Mouse (Mus musculus) neural tube, embryonic 14.5 days (tissue): ENCODE results near the gene Hivep3. TPM values are rescaled to one million over a fixed set of nuclear protein-coding genes. Genes with fewer than 3 reads are reported as not detected.

Experiments
- ATAC-seq: fragments of 200-750 bp; cut with Nextera tagmentation; 2 replicates; pipeline ENCODE4 v1.8.0; 2017; ENCODE audit warnings: low read depth, mild to moderate bottlenecking, moderate TSS enrichment, moderate library complexity
- H3K27ac ChIP-seq: fragments of 300-500 bp; sonication (generic); 2 replicates; pipeline ENCODE4 v1.5.1; 2014; ENCODE audit warnings: low read depth, mild to moderate bottlenecking, control low read depth, low read length, moderate library complexity, mixed read lengths
- H3K27me3 ChIP-seq: fragments of 300-500 bp; sonication (generic); 2 replicates; pipeline ENCODE4 v1.6.1; 2014; ENCODE audit warnings: low read length; ENCODE audit not compliant: control insufficient read depth, insufficient read depth
- H3K36me3 ChIP-seq: fragments of 300-500 bp; sonication (generic); 2 replicates; pipeline ENCODE4 v1.6.1; 2014; ENCODE audit warnings: low read length, mixed read lengths; ENCODE audit not compliant: control insufficient read depth, insufficient read depth
- H3K4me1 ChIP-seq: fragments of 300-500 bp; sonication (generic); 2 replicates; pipeline ENCODE4 v1.6.1; 2014; ENCODE audit warnings: low read length; ENCODE audit not compliant: control insufficient read depth, insufficient read depth
- H3K4me2 ChIP-seq: fragments of 300-500 bp; sonication (generic); 2 replicates; pipeline ENCODE4 v1.6.1; 2014; ENCODE audit warnings: mild to moderate bottlenecking, low read depth, low read length, control low read depth
- H3K4me3 ChIP-seq: fragments of 300-500 bp; sonication (generic); 2 replicates; pipeline ENCODE4 v1.5.1; 2014; ENCODE audit warnings: low read depth, low read length, control low read depth, mixed read lengths
- H3K9ac ChIP-seq: fragments of 300-500 bp; sonication (generic); replicated peaks from 2 replicates; pipeline ENCODE4 v1.6.1; 2014; ENCODE audit warnings: low read depth, mild to moderate bottlenecking, control low read depth, low read length, mixed read lengths
- H3K9me3 ChIP-seq: fragments of 300-500 bp; sonication (generic); 2 replicates; pipeline ENCODE4 v1.6.1; 2016; ENCODE audit warnings: low read length; ENCODE audit not compliant: control insufficient read depth
- WGBS: fragments of 180-500 bp; shearing (Covaris S2); extraction: QIAGEN DNeasy Blood & Tissue Kit; methylation state at CpG from one replicate; pipeline ENCODE4 v1.1.7; 2014; 5-methylcytosine and 5-hydroxymethylcytosine counted together
- polyA plus RNA-seq: library from polyadenylated mRNA; unstranded; fragments of >200 nt; fragmentation: Nextera tagmentation; extraction: Ambion mirVana; gene quantifications from 2 replicates; pipeline ENCODE4 v1.2.1, GENCODE M21; 2014

Gene Hivep3
- polyA plus RNA-seq, 1 experiment from 2014 or later, result 23.9 TPM

GRCm38 (mm10) chr4:119721531-119721930 is 12.1 kb upstream of the Hivep3 start:
- no peak overlapping the region for H3K4me2 ChIP-seq
- no peak overlapping the region for H3K4me3 ChIP-seq
- no peaks in the 10 kb centered on the region for H3K9me3 ChIP-seq
- no peaks in the 10 kb centered on the region for H3K36me3 ChIP-seq
- no peaks in the 10 kb centered on the region for H3K27me3 ChIP-seq
- ATAC-seq, result no peak
- WGBS, result 82% methylated on average over 3 of the region's 3 CpGs
- H3K9ac ChIP-seq, result no peak overlapping the region
- H3K27ac ChIP-seq, result 0 out of 2 replicates have a peak overlapping the region, but pooled peaks have one; percentile 10
- H3K4me1 ChIP-seq, result no peaks in the 10 kb centered on the region

GRCm38 (mm10) chr4:119726074-119726473 is 7.5 kb upstream of the Hivep3 start:
- no peaks in the 10 kb centered on the region for H3K4me1 ChIP-seq
- no peak for ATAC-seq
- no peak overlapping the region for H3K4me2 ChIP-seq
- no peaks in the 10 kb centered on the region for H3K36me3 ChIP-seq
- H3K27me3 ChIP-seq, result no peaks in the 10 kb centered on the region
- no peaks in the 10 kb centered on the region for H3K9me3 ChIP-seq
- no peak overlapping the region for H3K4me3 ChIP-seq
- WGBS, result 63% methylated on average over 5 of the region's 5 CpGs
- H3K27ac ChIP-seq, result no peak overlapping the region
- no peak overlapping the region for H3K9ac ChIP-seq

- ATAC-seq, result no peak
- no peak overlapping the region for H3K9ac ChIP-seq
- no peaks in the 10 kb centered on the region for H3K36me3 ChIP-seq
- H3K4me2 ChIP-seq, result no peak overlapping the region
- H3K4me1 ChIP-seq, result 0 out of 2 replicates have a peak, but pooled peaks cover under 1% of the 10 kb centered on the region
- H3K4me3 ChIP-seq, result no peak overlapping the region
- no peaks in the 10 kb centered on the region for H3K9me3 ChIP-seq
- no peak overlapping the region for H3K27ac ChIP-seq
- WGBS, result 90% methylated on average over 2 of the region's 2 CpGs
- H3K27me3 ChIP-seq, result no peaks in the 10 kb centered on the region
Measured at GRCm38 (mm10) chr4:119727871-119728270, 5.7 kb upstream of the Hivep3 start.

GRCm38 (mm10) chr4:119733942-119734341 is 358 bp downstream of the Hivep3 start:
- Histone ChIP-seq H3K4me1 (0 out of 2 replicates have a peak, but pooled peaks cover 4% of the 10 kb centered on the region), H3K9me3 (no peaks in the 10 kb centered on the region), H3K9ac (peak overlapping the region; percentile 71), H3K27me3 (peaks cover 2% of the 10 kb centered on the region; the same call in 1 of the 2 replicates), H3K4me3 (peak overlapping the region; percentile 91), H3K4me2 (peak overlapping the region; percentile 93), H3K27ac (peak overlapping the region; percentile 34), H3K36me3 (no peaks in the 10 kb centered on the region)
- ATAC-seq, result no peak; the same call in 1 of the 2 replicates
- under 1% methylated on average over 44 of the region's 44 CpGs for WGBS

GRCm38 (mm10) chr4:119734352-119734751 is 768 bp downstream of the Hivep3 start:
- Histone ChIP-seq H3K36me3 (no peaks in the 10 kb centered on the region), H3K27me3 (peaks cover 2% of the 10 kb centered on the region; the same call in 1 of the 2 replicates), H3K9ac (peak overlapping the region; percentile 71), H3K27ac (no peak overlapping the region), H3K4me1 (0 out of 2 replicates have a peak, but pooled peaks cover 4% of the 10 kb centered on the region), H3K4me3 (peak overlapping the region; percentile 91), H3K9me3 (no peaks in the 10 kb centered on the region), H3K4me2 (peak overlapping the region; percentile 93)
- no peak for ATAC-seq
- 22% methylated on average over 4 of the region's 4 CpGs for WGBS

- Histone ChIP-seq H3K36me3 (no peaks in the 10 kb centered on the region), H3K4me1 (no peaks in the 10 kb centered on the region), H3K9me3 (no peaks in the 10 kb centered on the region), H3K9ac (no peak overlapping the region), H3K4me2 (no peak overlapping the region), H3K4me3 (no peak overlapping the region), H3K27me3 (peaks cover 2% of the 10 kb centered on the region; the same call in 1 of the 2 replicates), H3K27ac (no peak overlapping the region)
- ATAC-seq, result no peak
- 66% methylated on average over 4 of the region's 4 CpGs for WGBS
Measured at GRCm38 (mm10) chr4:119738641-119739040, 5.1 kb downstream of the Hivep3 start.

- H3K27me3 ChIP-seq, result no peaks in the 10 kb centered on the region
- no peak overlapping the region for H3K9ac ChIP-seq
- H3K4me1 ChIP-seq, result no peaks in the 10 kb centered on the region
- H3K4me2 ChIP-seq, result no peak overlapping the region
- H3K27ac ChIP-seq, result no peak overlapping the region
- H3K36me3 ChIP-seq, result no peaks in the 10 kb centered on the region
- no peaks in the 10 kb centered on the region for H3K9me3 ChIP-seq
- 61% methylated on average over 9 of the region's 9 CpGs for WGBS
- H3K4me3 ChIP-seq, result no peak overlapping the region
- ATAC-seq, result no peak
Measured at GRCm38 (mm10) chr4:119739301-119740062, 5.9 kb downstream of the Hivep3 start.

- ATAC-seq, result no peak
- Histone ChIP-seq H3K9me3 (no peaks in the 10 kb centered on the region), H3K27ac (no peak overlapping the region), H3K9ac (no peak overlapping the region), H3K36me3 (no peaks in the 10 kb centered on the region), H3K4me3 (no peak overlapping the region), H3K4me2 (no peak overlapping the region), H3K4me1 (no peaks in the 10 kb centered on the region), H3K27me3 (no peaks in the 10 kb centered on the region)
- 86% methylated on average over 2 of the region's 2 CpGs for WGBS
Measured at GRCm38 (mm10) chr4:119748341-119748740, 14.8 kb downstream of the Hivep3 start.

GRCm38 (mm10) chr4:119750157-119750556 is 16.6 kb downstream of the Hivep3 start:
- Histone ChIP-seq H3K4me1 (no peaks in the 10 kb centered on the region), H3K27ac (no peak overlapping the region), H3K27me3 (no peaks in the 10 kb centered on the region), H3K9ac (no peak overlapping the region), H3K4me3 (no peak overlapping the region), H3K36me3 (no peaks in the 10 kb centered on the region), H3K9me3 (no peaks in the 10 kb centered on the region), H3K4me2 (no peak overlapping the region)
- WGBS, result 38% methylated on average over 4 of the region's 4 CpGs
- ATAC-seq, result no peak
